Mouse (Mus musculus) thymus, adult 2 months (tissue): ENCODE results near the gene Deaf1.

Source experiments
- CTCF ChIP-seq: fragments of 200-500 bp; IDR thresholded peaks from 2 replicates; pipeline ENCODE4 v1.5.1; 2012; ENCODE audit warnings: mild to moderate bottlenecking, control low read depth, low read length, moderate library complexity, borderline replicate concordance; ENCODE audit not compliant: control insufficient read depth, poor library complexity, insufficient read depth; ENCODE audit errors: extremely low read depth
- POLR2A ChIP-seq: fragments of 200-500 bp; IDR thresholded peaks from 2 replicates; pipeline ENCODE4 v1.6.1; 2012; ENCODE audit warnings: mild to moderate bottlenecking, low read length, control low read depth, moderate library complexity; ENCODE audit not compliant: control insufficient read depth, poor library complexity, insufficient read depth; ENCODE audit errors: extremely low read depth

GRCm38 (mm10) chr7:141365049-141365445 lies 37.6 kb upstream of the Deaf1 start:
- TF ChIP-seq CTCF (no peak), POLR2A (no peak)
